Mouse (Mus musculus) right cerebral cortex, postnatal 36 days (tissue): ENCODE results near the gene H2-Ab1.

Experiments used
- DNase-seq, 2 experiments: peaks; one replicate each; pipeline ENCODE4 v3.0.0; 2022; ENCODE audit warnings: low spot score in 2 of 2, mixed read lengths in 1 of 2

H2-Ab1 gene

DNA sequence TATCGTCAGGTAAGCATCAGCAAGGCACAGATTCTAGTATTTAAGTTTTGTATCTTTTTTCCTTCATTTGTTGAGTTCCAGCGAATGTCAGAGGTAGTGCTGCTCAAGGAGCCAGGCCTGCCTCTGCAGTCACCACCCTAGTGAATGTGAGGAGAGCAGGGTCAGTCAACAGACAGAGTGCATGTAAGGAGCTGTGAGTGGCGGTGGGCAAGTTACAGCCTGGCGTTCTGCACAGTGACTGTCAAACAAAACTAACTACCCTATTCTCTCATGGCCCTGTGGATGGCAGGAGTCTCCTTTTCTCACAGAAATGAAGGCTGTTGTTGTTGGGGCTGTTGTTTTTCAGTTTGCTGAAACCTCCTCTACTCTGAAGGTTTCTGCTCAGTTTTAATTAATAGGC is 27.9 kb downstream of the H2-Ab1 start:
- no peak for DNase-seq

DNA sequence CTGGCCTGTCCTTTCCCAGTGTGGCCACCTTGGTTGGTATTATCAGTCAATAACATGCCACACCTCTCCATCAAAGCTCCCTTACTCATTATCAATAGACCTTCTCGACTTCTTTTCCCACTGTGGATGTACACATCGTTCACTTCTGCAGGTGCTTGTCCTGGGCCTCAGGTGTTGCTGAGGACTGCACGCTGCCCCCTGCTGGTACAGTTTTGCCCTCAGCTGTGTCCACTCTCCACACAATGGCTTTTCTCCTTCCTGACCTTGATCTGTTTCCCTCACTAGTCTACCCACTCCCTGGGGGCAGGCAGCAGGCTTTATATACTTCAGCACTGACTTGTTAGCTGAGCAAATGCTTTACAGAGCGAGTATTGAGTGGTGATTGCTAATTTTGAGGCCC is 28.4 kb downstream of the H2-Ab1 start:
- no peak for DNase-seq

DNA sequence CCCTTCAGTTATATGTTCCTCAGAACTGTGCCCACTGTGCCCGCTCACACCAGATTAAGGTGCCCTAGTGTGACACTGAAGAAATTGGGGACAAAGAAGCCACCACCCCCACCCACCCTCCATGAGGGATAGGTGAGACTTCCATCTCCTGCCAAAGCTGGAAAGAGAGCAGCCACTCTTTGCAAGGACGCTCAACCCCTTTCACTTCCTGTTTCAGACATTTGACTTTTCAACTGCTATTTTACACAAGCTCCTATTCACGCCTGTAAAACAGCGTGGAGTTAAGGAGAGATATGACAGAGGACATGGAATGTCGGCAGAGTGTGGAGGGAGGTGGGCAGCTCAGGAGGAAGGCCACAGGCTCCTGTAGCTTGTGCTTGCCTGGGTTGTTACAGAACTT is 29.0 kb downstream of the H2-Ab1 start:
- no peak for DNase-seq

DNA sequence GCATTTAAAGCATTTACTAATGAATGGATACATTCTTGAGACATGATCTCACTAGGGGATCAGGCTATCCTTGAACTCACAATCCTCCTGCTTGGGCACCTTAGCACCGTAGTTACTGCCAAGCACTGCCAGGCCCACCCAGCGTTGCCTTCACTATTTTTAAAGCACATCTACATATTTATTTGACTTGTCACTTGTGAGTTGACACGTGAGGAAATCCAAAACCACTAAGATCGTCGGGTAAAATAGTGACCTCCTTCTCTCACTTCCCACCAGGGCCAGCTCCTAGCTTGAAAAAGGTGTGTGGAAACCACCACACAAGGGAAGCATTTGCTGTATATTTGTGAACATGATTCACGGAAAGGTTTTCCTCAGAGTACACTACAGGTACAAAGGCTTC is 29.5 kb downstream of the H2-Ab1 start:
- DNase-seq, result no peak

DNA sequence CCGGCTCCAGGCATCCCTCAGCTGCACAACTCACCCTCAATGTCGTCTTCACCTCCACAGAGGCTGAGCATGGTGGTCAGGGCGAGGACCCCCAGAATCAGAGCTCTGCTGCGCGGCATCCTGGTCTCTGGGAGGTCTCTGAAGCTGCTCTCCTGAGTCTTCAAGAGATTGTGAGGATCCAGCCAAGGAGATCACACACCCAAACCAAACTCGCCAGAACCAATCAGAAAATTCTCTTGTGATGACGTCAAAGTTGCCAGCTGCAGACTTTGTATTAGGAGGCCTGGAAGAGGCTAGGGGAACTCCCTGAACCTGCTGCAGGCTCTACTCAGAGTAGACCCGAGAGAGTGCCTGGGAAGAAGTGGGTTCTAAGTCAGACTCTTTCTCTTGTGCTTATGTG is 30.2 kb downstream of the H2-Ab1 start, which contains the start of gene H2-Aa:
TSS of gene H2-Aa (minus strand) at position 176 of the 400 bp plus-strand sequence.
- DNase-seq, result peak; percentile 55 to 64

DNA sequence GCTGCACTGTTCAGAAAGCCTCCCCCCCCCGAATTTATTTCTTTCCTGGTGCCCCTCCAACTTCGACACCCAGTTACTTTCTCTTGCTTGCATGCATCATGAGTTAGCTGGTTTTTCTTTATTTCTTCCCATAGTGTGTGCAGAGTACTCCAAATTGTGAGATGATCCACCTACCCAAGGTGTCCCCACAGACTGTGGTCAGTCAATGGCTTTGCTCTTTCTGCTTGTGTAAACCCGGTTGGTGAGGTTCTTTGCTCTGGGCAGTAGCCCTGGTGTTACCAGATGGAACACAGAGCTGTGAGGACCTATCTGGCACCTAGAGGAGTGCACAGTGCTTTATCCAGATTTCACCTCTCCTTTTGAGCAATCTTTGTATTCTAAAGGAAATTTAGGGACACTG is 30.6 kb downstream of the H2-Ab1 start:
- no peak for DNase-seq

DNA sequence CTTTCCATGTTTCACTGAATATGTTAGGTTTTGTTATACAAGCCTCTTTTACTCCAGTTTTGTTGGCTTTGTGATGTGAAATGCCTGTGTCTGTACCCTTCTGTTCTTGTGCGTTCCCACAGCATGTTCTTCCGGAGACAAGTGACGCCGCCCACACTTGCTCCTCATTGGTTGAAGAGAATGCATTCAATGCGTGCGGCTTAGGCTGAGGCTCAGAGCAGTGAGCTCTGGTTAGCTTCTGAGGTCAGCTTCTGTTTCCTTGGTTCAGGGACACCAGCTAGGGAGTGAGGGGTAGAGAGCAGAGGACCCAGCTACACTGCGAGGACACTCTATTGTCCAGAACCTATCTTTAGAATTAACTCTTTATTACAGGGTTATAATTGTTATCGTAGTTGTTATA is 34.1 kb downstream of the H2-Ab1 start:
- peak; percentile 59 to 66 for DNase-seq

DNA sequence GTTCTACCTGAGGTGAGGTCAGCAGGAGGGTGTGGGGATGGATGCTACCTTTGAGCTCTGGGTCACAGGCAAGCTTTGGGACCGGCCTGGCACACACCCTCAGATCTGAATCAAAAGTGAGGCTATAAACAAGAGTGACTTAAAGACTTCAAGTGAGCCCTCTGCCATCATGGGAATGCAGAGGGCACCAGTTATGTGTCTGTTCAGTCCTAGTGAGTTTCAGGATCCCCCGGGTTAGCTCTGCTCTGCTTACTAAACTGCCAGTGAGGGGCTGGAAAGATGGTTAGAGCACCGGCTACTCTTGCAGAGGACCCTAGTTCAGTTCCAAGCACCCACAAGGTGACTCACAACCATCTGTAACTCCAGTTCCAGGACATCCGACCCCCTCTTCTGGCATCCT is 35.1 kb downstream of the H2-Ab1 start:
- DNase-seq, result no peak

DNA sequence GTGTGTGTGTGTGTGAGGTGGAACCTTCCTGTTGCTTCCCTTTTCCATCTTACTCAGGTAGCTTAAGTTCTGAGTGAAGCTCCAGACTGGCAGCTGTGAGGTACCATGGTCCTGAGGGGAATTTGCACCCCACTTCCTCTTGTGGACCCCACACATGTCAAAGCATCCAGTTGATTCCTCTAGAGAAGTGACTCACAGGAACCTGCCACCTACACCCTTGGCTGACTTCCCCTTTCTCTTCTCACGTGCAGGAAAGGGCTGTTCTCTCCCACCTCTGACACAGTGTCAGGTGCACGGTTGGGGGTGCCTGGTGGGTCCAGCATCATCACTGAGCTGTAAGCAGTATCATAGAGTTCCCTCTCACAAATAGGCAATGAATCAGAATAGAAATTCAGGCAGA is 36.0 kb downstream of the H2-Ab1 start:
- DNase-seq, result no peak

DNA sequence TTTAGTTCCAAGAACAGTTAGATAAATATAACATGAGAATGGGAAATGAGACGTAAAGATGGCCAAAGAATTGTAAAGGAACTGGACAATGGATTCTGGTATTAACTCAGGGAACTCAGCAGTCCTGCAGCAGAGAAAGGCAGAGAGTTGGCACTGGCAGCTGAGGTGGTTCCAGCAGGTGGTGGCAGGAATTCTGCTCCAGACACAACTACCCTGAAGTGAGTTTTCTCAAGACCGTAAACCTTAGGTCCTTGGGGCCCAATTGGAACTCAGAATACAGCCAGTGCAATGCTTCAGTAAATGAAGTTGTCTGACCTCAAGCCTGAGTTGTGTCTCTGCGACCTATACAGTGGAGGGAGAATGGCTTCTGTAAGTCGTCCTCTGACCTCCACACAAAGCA is 36.8 kb downstream of the H2-Ab1 start:
- no peak for DNase-seq

DNA sequence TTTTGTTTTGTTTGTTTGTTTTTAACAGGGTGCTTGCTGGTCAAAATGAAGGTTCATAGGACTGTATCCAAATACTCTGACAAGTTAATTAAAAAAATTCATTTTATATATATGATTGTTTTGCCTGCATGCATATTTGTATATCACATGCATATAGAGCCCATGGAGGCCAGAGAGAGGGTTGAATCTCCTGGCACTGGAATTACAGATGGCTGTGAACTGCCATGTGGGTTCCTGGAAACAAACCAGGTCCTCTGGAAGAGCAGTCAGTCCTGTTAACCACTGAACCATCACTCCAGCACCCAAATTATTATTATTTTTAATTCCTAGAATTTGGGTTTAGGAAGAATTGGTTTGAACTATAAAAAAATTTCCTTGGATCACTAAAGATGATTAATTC is 37.8 kb downstream of the H2-Ab1 start:
- DNase-seq, result no peak

DNA sequence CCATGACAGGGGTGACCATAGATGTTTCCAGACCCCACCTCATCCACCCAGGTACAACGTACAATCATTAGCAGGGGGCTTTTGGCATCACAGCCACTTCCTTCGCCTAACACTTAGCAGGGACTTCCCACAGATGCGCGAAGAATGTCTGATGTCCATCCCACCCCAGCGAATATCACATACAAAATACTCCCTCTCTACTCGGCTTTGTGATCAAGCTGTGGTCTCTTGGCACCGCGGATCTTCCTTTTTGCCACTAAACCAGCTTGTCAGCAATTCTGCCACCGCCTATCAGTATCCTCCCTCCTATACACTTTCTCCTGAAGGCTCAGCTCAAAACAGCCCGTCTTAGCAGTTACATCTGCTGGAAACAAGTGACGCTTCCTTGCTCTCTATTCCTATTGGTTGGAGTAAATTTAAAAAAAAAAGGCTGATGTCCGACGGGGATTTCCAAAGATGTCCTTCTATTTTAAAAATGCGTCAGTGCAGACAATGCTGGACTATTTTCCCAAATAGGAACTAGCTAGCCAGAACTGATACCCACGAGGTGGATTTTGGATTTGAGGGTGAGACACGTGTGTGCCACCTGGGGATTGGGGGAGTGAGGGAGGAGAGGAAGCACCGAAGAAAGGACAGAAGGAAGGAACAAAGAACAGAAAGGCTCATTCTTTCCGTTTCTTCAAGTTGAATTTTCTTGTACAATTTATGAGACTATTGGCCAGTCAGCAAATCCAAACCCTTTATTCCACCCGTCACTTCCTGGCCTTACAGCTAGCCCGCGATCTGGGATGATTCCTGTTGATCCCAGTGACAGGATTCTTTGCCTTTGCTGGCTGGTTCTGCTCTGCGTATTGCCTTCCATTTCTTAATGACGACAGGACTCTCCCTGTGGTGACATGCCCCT is 38.7 kb downstream of the H2-Ab1 start:
- DNase-seq, result peak in 1 of 2 experiments; percentile 12

DNA sequence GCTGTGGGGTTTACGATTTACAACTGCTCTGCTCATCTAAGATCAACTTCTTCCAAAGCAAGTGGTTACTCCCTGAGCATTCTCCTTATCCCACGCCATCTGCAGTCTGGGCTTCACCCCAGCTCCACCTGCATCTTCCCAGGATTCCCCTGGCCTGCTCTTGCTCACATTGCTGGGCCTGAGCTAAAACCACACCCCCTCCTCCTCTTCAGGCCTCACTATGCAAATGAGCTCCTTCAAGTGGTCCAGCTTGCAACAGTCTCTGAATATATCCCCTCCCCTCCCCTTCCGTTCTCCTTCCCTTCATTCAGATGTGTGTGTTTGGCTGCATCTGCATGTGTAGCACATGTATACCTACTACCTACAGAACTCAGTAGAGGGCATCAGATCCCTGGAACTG is 41.9 kb downstream of the H2-Ab1 start:
- DNase-seq, result no peak

DNA sequence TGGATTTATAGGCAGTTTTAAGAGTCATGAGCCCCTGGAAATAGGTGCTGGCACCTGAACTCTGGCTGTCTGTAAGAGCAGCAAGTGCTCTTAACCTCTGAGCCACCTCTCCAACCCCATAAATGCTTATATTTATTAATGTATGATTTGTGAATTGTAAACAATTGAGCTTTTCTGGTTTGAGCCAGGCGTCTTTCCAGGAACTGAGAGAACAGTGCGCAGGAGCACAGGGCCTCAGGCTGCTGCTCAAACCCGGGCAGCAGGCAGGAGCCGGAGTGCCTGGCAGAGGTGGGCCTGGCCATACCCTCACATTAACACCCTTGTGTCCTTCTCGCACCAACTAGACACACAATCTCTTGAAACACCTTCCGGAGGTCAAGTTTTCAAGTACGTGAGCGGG is 42.6 kb downstream of the H2-Ab1 start:
- no peak for DNase-seq

DNA sequence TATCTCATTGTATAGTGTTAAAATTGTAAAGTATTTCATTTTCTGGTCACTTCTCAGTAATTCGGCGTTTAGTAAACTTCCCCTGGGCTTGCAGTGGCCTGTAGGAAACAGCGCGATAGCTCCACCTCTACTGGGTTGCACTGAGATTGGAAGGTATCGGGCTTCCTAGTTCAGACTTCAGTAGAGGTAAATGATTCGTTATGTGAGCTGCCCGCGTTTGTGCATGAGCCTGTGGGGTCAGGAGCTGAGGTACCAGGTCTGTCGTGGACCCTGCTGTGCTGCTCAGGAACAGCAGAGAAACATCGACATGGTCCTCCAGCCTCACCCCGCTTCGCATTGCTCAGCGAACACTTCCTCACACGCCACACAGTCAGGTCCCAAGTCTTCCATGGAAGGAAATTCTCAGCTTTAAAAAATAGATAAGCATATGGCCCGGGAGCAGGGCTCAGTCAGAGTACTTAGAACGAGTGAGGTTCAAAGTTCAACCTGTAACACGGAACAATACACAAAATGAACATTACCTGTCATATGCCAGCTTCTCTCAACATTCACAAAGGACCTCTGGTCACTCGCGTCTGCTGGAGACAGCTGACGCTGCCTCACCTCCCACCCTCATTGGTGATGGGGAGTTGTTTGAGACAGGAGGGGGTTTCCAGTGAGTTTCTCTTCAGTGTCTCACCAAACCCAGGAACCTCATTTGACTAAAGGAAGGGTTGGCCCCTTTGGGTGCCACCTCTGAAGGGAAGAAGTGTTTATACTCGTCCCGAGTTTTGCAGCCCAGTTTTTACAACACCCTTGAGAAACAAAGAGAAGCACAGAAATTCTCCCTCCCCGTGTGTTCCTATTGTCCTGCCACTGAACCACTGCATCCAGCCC is 43.4 kb downstream of the H2-Ab1 start:
- DNase-seq, result no peak

DNA sequence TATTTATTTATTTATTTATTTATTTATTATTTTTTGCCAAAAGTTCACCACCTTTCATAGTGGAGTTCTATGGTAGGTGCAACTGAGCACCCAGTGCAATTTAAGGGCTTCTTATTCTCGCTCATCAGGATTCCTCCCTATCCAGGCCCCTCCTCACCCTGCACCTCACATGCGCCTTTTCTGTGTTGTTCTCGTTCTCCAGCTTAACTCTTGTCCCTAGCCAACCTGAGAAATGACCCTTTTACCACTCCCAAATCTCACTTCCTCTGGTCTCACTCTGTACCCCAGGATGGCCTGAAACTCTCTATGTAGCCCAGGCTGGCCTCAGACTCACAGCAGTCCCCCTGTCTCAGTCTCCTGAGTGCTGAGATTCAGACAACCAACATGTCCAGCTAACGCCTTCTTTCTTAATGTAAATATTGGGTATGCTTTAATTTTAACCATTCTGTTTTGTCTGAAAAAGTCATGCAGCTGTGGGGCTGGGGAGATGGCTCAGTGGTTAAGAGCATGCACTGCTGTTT is 44.2 kb downstream of the H2-Ab1 start:
- DNase-seq, result no peak

DNA sequence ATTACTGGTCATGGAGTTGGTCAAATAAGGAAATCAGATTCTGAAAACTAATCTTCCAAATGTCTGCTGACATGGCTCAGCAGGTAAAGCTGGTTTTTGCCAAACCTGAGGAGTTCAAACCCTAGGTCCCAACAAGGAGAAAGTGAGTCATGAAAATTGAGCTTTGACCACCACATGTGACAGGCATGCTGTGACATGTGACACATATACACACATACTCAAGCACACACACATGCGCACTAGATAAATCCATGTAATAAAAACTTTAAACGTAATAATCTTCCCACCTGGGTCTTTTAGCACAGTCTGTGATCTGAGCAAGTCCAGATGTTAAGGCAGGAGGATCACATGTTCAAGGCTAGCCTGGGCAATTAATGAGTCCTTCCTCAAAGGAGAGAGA is 46.3 kb downstream of the H2-Ab1 start:
- DNase-seq, result no peak

DNA sequence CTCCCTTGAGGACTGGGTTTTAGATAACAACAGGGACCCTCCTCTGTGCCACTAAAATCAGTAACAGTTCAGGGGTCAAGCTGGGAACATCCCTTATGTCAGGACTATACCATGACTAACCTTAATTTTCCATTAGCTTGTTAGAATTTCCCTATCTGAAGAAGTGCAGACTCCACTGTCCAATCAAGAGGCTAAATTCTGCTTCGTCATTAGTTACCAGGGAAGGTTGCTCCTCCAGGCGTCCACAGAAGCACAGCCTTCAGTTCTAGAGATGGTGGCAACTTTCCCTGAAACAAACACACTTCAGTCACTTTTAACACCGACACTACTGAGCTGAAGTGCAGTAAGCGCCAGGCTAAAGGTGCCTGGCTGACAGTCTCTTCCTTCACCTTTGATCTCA is 47.3 kb downstream of the H2-Ab1 start:
- DNase-seq, result peak; percentile 43 to 67

DNA sequence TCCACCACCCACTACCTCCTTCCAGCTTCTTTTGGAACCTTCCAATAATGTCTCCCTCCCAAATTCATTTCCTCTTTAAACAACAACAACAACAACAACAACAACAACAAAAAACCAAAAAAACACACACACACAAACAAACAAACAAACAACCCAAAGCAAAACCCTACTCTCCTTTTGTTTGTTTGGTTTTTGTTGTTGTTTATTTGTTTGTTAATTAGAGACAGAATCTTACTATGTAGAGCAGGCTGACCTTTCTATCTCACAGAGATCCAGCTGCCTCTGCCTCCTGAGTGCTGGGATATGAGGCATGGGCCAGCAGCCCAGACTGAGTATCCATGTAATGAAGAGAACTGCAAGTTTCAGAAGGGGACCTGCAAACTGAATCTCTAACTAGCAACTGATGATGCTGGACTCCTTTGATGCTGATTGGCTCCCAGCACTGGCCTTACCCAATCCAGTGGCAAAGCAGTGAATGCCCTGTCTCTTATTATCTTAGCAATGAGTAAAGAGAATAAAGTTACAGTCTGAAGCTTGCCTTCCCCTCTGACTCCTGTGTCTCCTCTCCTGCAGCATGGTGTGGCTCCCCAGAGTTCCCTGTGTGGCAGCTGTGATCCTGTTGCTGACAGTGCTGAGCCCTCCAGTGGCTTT is 48.0 kb downstream of the H2-Ab1 start, which contains the start of gene H2-Eb1:
TSS of gene H2-Eb1 (plus strand) at position 488 of the 651 bp plus-strand sequence.
- DNase-seq, result peak; percentile 81 to 85

DNA sequence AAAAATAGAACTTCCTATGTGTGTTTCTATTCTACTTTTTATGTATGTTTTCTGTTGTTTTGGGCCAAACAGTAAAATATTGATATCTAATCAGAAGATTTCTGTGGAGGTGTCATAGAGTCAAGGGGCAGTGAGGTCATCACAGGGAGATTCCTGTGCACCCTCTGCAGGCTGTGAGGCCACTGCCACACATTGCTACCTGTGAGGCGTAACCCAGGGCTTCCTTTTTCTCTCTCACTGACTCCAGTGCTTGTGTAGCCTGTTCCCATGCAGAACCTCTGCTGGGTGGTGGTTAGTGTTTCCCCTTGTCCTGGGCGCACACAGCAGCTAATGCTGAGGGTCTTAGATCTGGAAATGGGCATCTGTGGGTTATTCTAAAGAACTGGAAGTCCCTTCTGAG is 48.9 kb downstream of the H2-Ab1 start:
- DNase-seq, result no peak

DNA sequence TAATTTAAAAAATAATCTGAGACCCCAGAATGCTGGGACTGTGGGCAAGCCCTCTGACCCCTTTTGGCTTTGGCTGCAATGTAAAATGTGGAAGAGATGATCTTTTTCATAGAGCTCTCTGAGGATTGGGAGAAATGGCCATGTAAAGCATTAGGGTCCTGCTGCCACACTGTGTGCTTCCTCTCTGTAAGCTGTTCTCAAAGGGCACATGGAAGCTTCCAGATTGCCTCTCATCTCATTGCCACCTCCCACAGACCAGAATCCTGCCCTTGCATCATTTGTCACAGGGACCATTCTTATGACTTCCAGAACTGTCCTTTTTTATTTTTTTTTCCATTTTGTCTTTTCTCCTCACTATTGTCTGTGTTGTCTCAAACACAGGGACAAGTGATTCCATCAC is 49.7 kb downstream of the H2-Ab1 start:
- DNase-seq, result no peak

DNA sequence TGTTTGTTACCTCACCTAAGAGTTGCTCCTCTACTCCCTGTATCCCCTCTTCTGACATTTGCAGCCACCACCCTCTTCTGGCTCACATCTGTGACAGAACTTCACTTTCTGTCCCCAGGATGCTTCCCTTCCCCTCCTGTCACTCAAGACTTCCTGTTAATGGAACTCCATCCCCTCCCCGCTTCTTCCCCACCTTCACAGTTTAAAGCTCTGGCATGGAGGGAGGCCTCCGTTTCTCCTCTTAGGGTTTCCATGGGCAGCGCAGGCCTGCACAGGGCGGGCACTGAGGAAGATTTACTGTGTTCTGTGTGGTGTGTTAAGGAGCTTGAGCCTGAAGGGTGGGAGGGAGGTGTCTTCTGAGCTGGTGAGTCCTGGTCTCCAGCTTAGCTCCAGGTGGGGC is 50.7 kb downstream of the H2-Ab1 start:
- DNase-seq, result no peak
